ENCODE assay signal across 10 mouse cellular contexts in genomic region chr10:67865063-67865462, GRCm38 (mm10). TPM values are rescaled to one million over a fixed set of nuclear protein-coding genes. Genes with fewer than 3 reads are reported as not detected.
"Had no signal": no experiment of that assay in that cellular context is flagged by ENCODE, and none has a peak within 500 bp of the region (broad histone marks: within the 10 kb centered on the region; RNA-seq: fewer than 3 reads in every experiment).

No protein-coding gene starts in this region.

- ATAC-seq: intestine, postnatal 0 days; liver, embryonic 12.5 days; midbrain, embryonic 15.5 days had no signal

- DNase-seq: kidney, adult 8-10 months; kidney, postnatal 36 days; lung, embryonic 14.5 days; lung, postnatal 10 days; retina, postnatal 1 day; thymus, postnatal 4 days had no signal

RNA-seq across cellular contexts. Expression of gene Zfp365, which starts 47.4 kb away (rescaled TPM):
- polyA plus RNA-seq: liver, embryonic 16.5 days had no signal
